Mouse (Mus musculus): Measurements from ENCODE around the gene Rrp8. TPM values are rescaled to one million over a fixed set of nuclear protein-coding genes. Genes with fewer than 3 reads are reported as not detected.
A peak's percentile ranks its signal among the peaks of the same experiment; 100 is the strongest.
"Not testable (repeated sequence)": the region's sequence is repeated elsewhere in the genome, so short reads cannot be mapped to it uniquely, and the experiment has no call there.

The Rrp8 gene
- polyA plus RNA-seq, 1 experiment: 2.4 TPM

- no peak overlapping the region for H3K27ac ChIP-seq (ENCODE audit: control insufficient read depth, insufficient read depth, low read depth, low read length)
- peaks cover 3% of the 10 kb centered on the region for H3K4me1 ChIP-seq (ENCODE audit: control insufficient read depth, insufficient read depth, low read length)
- TF ChIP-seq CTCF (IDR thresholded peaks at IDR 0.05; ENCODE audit: control insufficient read depth, insufficient read depth, insufficient replicate concordance, low read depth, low read length): no peak
- TF ChIP-seq POLR2A (IDR thresholded peaks at IDR 0.05; ENCODE audit: control insufficient read depth, low read depth, low read length): no peak
- no peak overlapping the region for H3K4me3 ChIP-seq (ENCODE audit: control insufficient read depth, low read depth, low read length)
- H3K27me3 ChIP-seq (ENCODE audit: control insufficient read depth, insufficient read depth, low read length): no peaks in the 10 kb centered on the region
- H3K36me3 ChIP-seq (ENCODE audit: control insufficient read depth, insufficient read depth, low read length): no peaks in the 10 kb centered on the region
These were observed 1.1 kb upstream of the Rrp8 start for GRCm38 (mm10) chr7:105738286-105738685.

- Histone ChIP-seq H3K4me1 (ENCODE audit: control insufficient read depth, insufficient read depth, low read length) (peaks cover 3% of the 10 kb centered on the region), H3K27me3 (ENCODE audit: control insufficient read depth, insufficient read depth, low read length) (no peaks in the 10 kb centered on the region), H3K36me3 (ENCODE audit: control insufficient read depth, insufficient read depth, low read length) (no peaks in the 10 kb centered on the region), H3K4me3 (ENCODE audit: control insufficient read depth, low read depth, low read length) (peak overlapping the region; percentile 91; the same call in 1 of the 2 replicates), H3K27ac (ENCODE audit: control insufficient read depth, insufficient read depth, low read depth, low read length) (no peak overlapping the region; the same call in 1 of the 2 replicates)
- no peak for TF ChIP-seq POLR2A (IDR thresholded peaks at IDR 0.05; ENCODE audit: control insufficient read depth, low read depth, low read length)
- TF ChIP-seq CTCF (IDR thresholded peaks at IDR 0.05; ENCODE audit: control insufficient read depth, insufficient read depth, insufficient replicate concordance, low read depth, low read length): no peak
These were observed 463 bp upstream of the Rrp8 start for GRCm38 (mm10) chr7:105737648-105738047.

GRCm38 (mm10) chr7:105736264-105736901, 802 bp downstream of the Rrp8 start, which contains the start of gene Ilk:
TSS of gene Ilk (plus strand) at chr7:105736592.
- Histone ChIP-seq H3K36me3 (ENCODE audit: control insufficient read depth, insufficient read depth, low read length) (no peaks in the 10 kb centered on the region), H3K27me3 (ENCODE audit: control insufficient read depth, insufficient read depth, low read length) (no peaks in the 10 kb centered on the region), H3K4me1 (ENCODE audit: control insufficient read depth, insufficient read depth, low read length) (peaks cover 3% of the 10 kb centered on the region), H3K27ac (ENCODE audit: control insufficient read depth, insufficient read depth, low read depth, low read length) (peak within 1 kb of the TSS; percentile 89), H3K4me3 (ENCODE audit: control insufficient read depth, low read depth, low read length) (peak within 1 kb of the TSS; percentile 91)
- TF ChIP-seq CTCF (IDR thresholded peaks at IDR 0.05; ENCODE audit: control insufficient read depth, insufficient read depth, insufficient replicate concordance, low read depth, low read length) (0 out of 2 replicates have a peak, but pooled peaks have one; percentile 2), POLR2A (IDR thresholded peaks at IDR 0.05; ENCODE audit: control insufficient read depth, low read depth, low read length) (peak; percentile 75; the same call in 1 of the 2 replicates)

GRCm38 (mm10) chr7:105735464-105735863, 1.7 kb downstream of the Rrp8 start:
- not testable (repeated sequence) for H3K4me3 ChIP-seq (ENCODE audit: control insufficient read depth, low read depth, low read length); H3K4me1 ChIP-seq (ENCODE audit: control insufficient read depth, insufficient read depth, low read length); H3K27ac ChIP-seq (ENCODE audit: control insufficient read depth, insufficient read depth, low read depth, low read length); H3K36me3 ChIP-seq (ENCODE audit: control insufficient read depth, insufficient read depth, low read length); H3K27me3 ChIP-seq (ENCODE audit: control insufficient read depth, insufficient read depth, low read length)

GRCm38 (mm10) chr7:105734826-105735225, 2.4 kb downstream of the Rrp8 start:
- Histone ChIP-seq H3K4me1 (ENCODE audit: control insufficient read depth, insufficient read depth, low read length) (peaks cover 3% of the 10 kb centered on the region), H3K36me3 (ENCODE audit: control insufficient read depth, insufficient read depth, low read length) (no peaks in the 10 kb centered on the region), H3K27ac (ENCODE audit: control insufficient read depth, insufficient read depth, low read depth, low read length) (no peak overlapping the region), H3K4me3 (ENCODE audit: control insufficient read depth, low read depth, low read length) (no peak overlapping the region), H3K27me3 (ENCODE audit: control insufficient read depth, insufficient read depth, low read length) (no peaks in the 10 kb centered on the region)
- TF ChIP-seq POLR2A (IDR thresholded peaks at IDR 0.05; ENCODE audit: control insufficient read depth, low read depth, low read length): no peak
- TF ChIP-seq CTCF (IDR thresholded peaks at IDR 0.05; ENCODE audit: control insufficient read depth, insufficient read depth, insufficient replicate concordance, low read depth, low read length): no peak

- H3K4me3 ChIP-seq (ENCODE audit: control insufficient read depth, low read depth, low read length): no peak overlapping the region
- no peaks in the 10 kb centered on the region for H3K36me3 ChIP-seq (ENCODE audit: control insufficient read depth, insufficient read depth, low read length)
- H3K27me3 ChIP-seq (ENCODE audit: control insufficient read depth, insufficient read depth, low read length): no peaks in the 10 kb centered on the region
- H3K4me1 ChIP-seq (ENCODE audit: control insufficient read depth, insufficient read depth, low read length): peaks cover 3% of the 10 kb centered on the region
- no peak for TF ChIP-seq CTCF (IDR thresholded peaks at IDR 0.05; ENCODE audit: control insufficient read depth, insufficient read depth, insufficient replicate concordance, low read depth, low read length)
- TF ChIP-seq POLR2A (IDR thresholded peaks at IDR 0.05; ENCODE audit: control insufficient read depth, low read depth, low read length): no peak
- no peak overlapping the region for H3K27ac ChIP-seq (ENCODE audit: control insufficient read depth, insufficient read depth, low read depth, low read length)
These were observed 3.3 kb downstream of the Rrp8 start for GRCm38 (mm10) chr7:105733836-105734235.

- Histone ChIP-seq H3K4me1 (ENCODE audit: control insufficient read depth, insufficient read depth, low read length) (no peaks in the 10 kb centered on the region), H3K27ac (ENCODE audit: control insufficient read depth, insufficient read depth, low read depth, low read length) (peak overlapping the region; percentile 30; the same call in 1 of the 2 replicates), H3K4me3 (ENCODE audit: control insufficient read depth, low read depth, low read length) (no peak overlapping the region), H3K27me3 (ENCODE audit: control insufficient read depth, insufficient read depth, low read length) (no peaks in the 10 kb centered on the region), H3K36me3 (ENCODE audit: control insufficient read depth, insufficient read depth, low read length) (no peaks in the 10 kb centered on the region)
- no peak for TF ChIP-seq CTCF (IDR thresholded peaks at IDR 0.05; ENCODE audit: control insufficient read depth, insufficient read depth, insufficient replicate concordance, low read depth, low read length)
- no peak for TF ChIP-seq POLR2A (IDR thresholded peaks at IDR 0.05; ENCODE audit: control insufficient read depth, low read depth, low read length)
These were observed 8.3 kb downstream of the Rrp8 start for GRCm38 (mm10) chr7:105728701-105729428.

Measured in testis, adult 2 months (tissue).